Mouse (Mus musculus) midbrain, embryonic 13.5 days (tissue): ENCODE results near the gene Ang2. TPM values are rescaled to one million over a fixed set of nuclear protein-coding genes. Genes with fewer than 3 reads are reported as not detected.

ENCODE experiments used
- ATAC-seq: fragments of 200-750 bp; cut with Nextera tagmentation; 2 replicates; pipeline ENCODE4 v1.8.0; 2017; ENCODE audit warnings: mild to moderate bottlenecking, moderate TSS enrichment, moderate library complexity
- H3K27ac ChIP-seq: fragments of 300-500 bp; sonication (generic); 2 replicates; pipeline ENCODE4 v1.5.1; 2015; ENCODE audit warnings: inconsistent platforms, mild to moderate bottlenecking, moderate library complexity
- H3K27me3 ChIP-seq: fragments of 300-500 bp; sonication (generic); 2 replicates; pipeline ENCODE4 v1.6.1; 2015; ENCODE audit warnings: mild to moderate bottlenecking, inconsistent platforms
- H3K36me3 ChIP-seq: fragments of 300-500 bp; sonication (generic); 2 replicates; pipeline ENCODE4 v1.6.1; 2015; ENCODE audit warnings: mild to moderate bottlenecking, inconsistent platforms
- H3K4me1 ChIP-seq: fragments of 300-500 bp; sonication (generic); replicated peaks from 2 replicates; pipeline ENCODE4 v1.6.1; 2015; ENCODE audit warnings: inconsistent platforms
- H3K4me2 ChIP-seq: fragments of 300-500 bp; sonication (generic); replicated peaks from 2 replicates; pipeline ENCODE4 v1.6.1; 2015; ENCODE audit warnings: moderate library complexity, mild to moderate bottlenecking, inconsistent platforms
- H3K4me3 ChIP-seq: fragments of 300-500 bp; sonication (generic); replicated peaks from 2 replicates; pipeline ENCODE4 v1.5.1; 2015; ENCODE audit warnings: mild to moderate bottlenecking, inconsistent platforms
- H3K9ac ChIP-seq: fragments of 300-500 bp; sonication (generic); replicated peaks from 2 replicates; pipeline ENCODE4 v1.6.1; 2015; ENCODE audit warnings: mild to moderate bottlenecking, inconsistent platforms
- H3K9me3 ChIP-seq: fragments of 300-500 bp; sonication (generic); 2 replicates; pipeline ENCODE4 v1.6.1; 2016; ENCODE audit warnings: mild to moderate bottlenecking, inconsistent platforms
- WGBS: fragments of 180-500 bp; shearing (Covaris S2); methylation state at CpG from one replicate; pipeline ENCODE4 v1.1.7; 2015; 5-methylcytosine and 5-hydroxymethylcytosine counted together
- polyA plus RNA-seq: library from polyadenylated mRNA; unstranded; fragments of >200 nt; fragmentation: Nextera tagmentation; extraction: Ambion mirVana; gene quantifications from 2 replicates; pipeline ENCODE4 v1.2.1, GENCODE M21; 2015

The Ang2 gene
- polyA plus RNA-seq, 1 experiment from 2014 or later = not detected

- WGBS = 42% methylated on average over 2 of the region's 2 CpGs
Measured at GRCm38 (mm10) chr14:51146685-51147084, 52.3 kb downstream of the Ang2 start, which contains the start of gene Rnase1. Gene Rnase1, minus strand, starts transcription at chr14:51146785.

GRCm38 (mm10) chr14:51145521-51145920, 53.4 kb downstream of the Ang2 start:
- Histone ChIP-seq H3K4me1 (no peaks in the 10 kb centered on the region), H3K4me2 (no peak overlapping the region), H3K4me3 (no peak overlapping the region), H3K27me3 (no peaks in the 10 kb centered on the region), H3K9me3 (no peaks in the 10 kb centered on the region), H3K36me3 (no peaks in the 10 kb centered on the region), H3K27ac (no peak overlapping the region), H3K9ac (no peak overlapping the region)
- 92% methylated on average over 6 of the region's 6 CpGs for WGBS
- ATAC-seq = no peak

More at GRCm38 (mm10) chr14:51146685-51147084, 52.3 kb downstream of the Ang2 start, which contains the start of gene Rnase1:
- no peak within 1 kb of the TSS for H3K4me2 ChIP-seq
- H3K9me3 ChIP-seq = no peaks in the 10 kb centered on the region
- no peaks in the 10 kb centered on the region for H3K27me3 ChIP-seq
- H3K4me3 ChIP-seq = no peak within 1 kb of the TSS
- no peak within 1 kb of the TSS for H3K27ac ChIP-seq
- H3K36me3 ChIP-seq = no peaks in the 10 kb centered on the region
- no peaks in the 10 kb centered on the region for H3K4me1 ChIP-seq
- no peak within 1 kb of the TSS for H3K9ac ChIP-seq
- no peak for ATAC-seq

Other genes with a start within 250 kb of the Ang2 start
- gene Pnp2, start 243.2 kb downstream of the Ang2 start, polyA plus RNA-seq = 0.23 and 0.55 TPM in 2 replicates
- not detected in 2 replicates for gene Rnase10, start 191.4 kb downstream of the Ang2 start, polyA plus RNA-seq
- not detected in 2 replicates for gene Rnase9, start 157.3 kb downstream of the Ang2 start, polyA plus RNA-seq
- not detected in 2 replicates for gene Rnase11, start 149.0 kb downstream of the Ang2 start, polyA plus RNA-seq
- gene Rnase12, start 141.5 kb downstream of the Ang2 start, polyA plus RNA-seq = not detected in 2 replicates
- 0.03 TPM in 1 of 2 replicates, not detected in the other for gene Olfr750, start 124.7 kb downstream of the Ang2 start, polyA plus RNA-seq
- gene Rnase4, start 108.1 kb downstream of the Ang2 start, polyA plus RNA-seq = 7.4 and 10.6 TPM in 2 replicates
- gene Ang, start 108.0 kb downstream of the Ang2 start, polyA plus RNA-seq = 2.2 and 2.6 TPM in 2 replicates
- not detected in 2 replicates for gene Eddm3b, start 84.7 kb downstream of the Ang2 start, polyA plus RNA-seq
- gene Rnase6, start 75.2 kb downstream of the Ang2 start, polyA plus RNA-seq = 0.30 and 0.41 TPM in 2 replicates
- not detected in 2 replicates for gene Rnase1, start 52.4 kb downstream of the Ang2 start, polyA plus RNA-seq
- not detected in 2 replicates for gene Rnase2b, start 36.9 kb downstream of the Ang2 start, polyA plus RNA-seq
- not detected in 2 replicates for gene Ear14, start 4.2 kb upstream of the Ang2 start, polyA plus RNA-seq
- not detected in 2 replicates for gene Rnase2a, start 57.0 kb upstream of the Ang2 start, polyA plus RNA-seq
- not detected in 2 replicates for gene Gm7247, start 162.6 kb upstream of the Ang2 start, polyA plus RNA-seq
- not detected in 2 replicates for gene Vmn2r88, start 211.7 kb upstream of the Ang2 start, polyA plus RNA-seq